Mouse (Mus musculus) liver, embryonic 15.5 days (tissue): ENCODE results near the gene Nphp1. TPM values are rescaled to one million over a fixed set of nuclear protein-coding genes. Genes with fewer than 3 reads are reported as not detected.

Source experiments
- ATAC-seq: fragments of 200-750 bp; cut with Nextera tagmentation; 2 replicates; pipeline ENCODE4 v1.8.0; 2017; ENCODE audit warnings: moderate number of reproducible peaks, mild to moderate bottlenecking, moderate library complexity; ENCODE audit not compliant: insufficient read depth
- H3K27ac ChIP-seq: fragments of 300-500 bp; sonication (generic); replicated peaks from 2 replicates; pipeline ENCODE4 v1.5.1; 2015; ENCODE audit warnings: mild to moderate bottlenecking, inconsistent platforms
- H3K27me3 ChIP-seq: fragments of 300-500 bp; sonication (generic); 2 replicates; pipeline ENCODE4 v1.6.1; 2015; ENCODE audit warnings: mild to moderate bottlenecking, inconsistent platforms
- H3K36me3 ChIP-seq: fragments of 300-500 bp; sonication (generic); replicated peaks from 2 replicates; pipeline ENCODE4 v1.6.1; 2015; ENCODE audit warnings: moderate library complexity, mild to moderate bottlenecking, inconsistent platforms
- H3K4me1 ChIP-seq: fragments of 300-500 bp; sonication (generic); replicated peaks from 2 replicates; pipeline ENCODE4 v1.6.1; 2015; ENCODE audit warnings: inconsistent platforms
- H3K4me2 ChIP-seq: fragments of 300-500 bp; sonication (generic); 2 replicates; pipeline ENCODE4 v1.6.1; 2015; ENCODE audit warnings: moderate library complexity, mild to moderate bottlenecking, inconsistent platforms
- H3K4me3 ChIP-seq: fragments of 300-500 bp; sonication (generic); replicated peaks from 2 replicates; pipeline ENCODE4 v1.5.1; 2015; ENCODE audit warnings: mild to moderate bottlenecking, inconsistent platforms
- H3K9ac ChIP-seq: fragments of 300-500 bp; sonication (generic); 2 replicates; pipeline ENCODE4 v1.6.1; 2015; ENCODE audit warnings: moderate library complexity, mild to moderate bottlenecking, inconsistent platforms
- H3K9me3 ChIP-seq: fragments of 300-500 bp; sonication (generic); replicated peaks from 2 replicates; pipeline ENCODE4 v1.6.1; 2016; ENCODE audit warnings: inconsistent platforms
- WGBS: fragments of 180-500 bp; shearing (Covaris S2); methylation state at CpG from one replicate; pipeline ENCODE4 v1.1.7; 2015; ENCODE audit warnings: mixed read lengths; ENCODE audit not compliant: insufficient replicate concordance; 5-methylcytosine and 5-hydroxymethylcytosine counted together
- polyA plus RNA-seq: library from polyadenylated mRNA; unstranded; fragments of >200 nt; fragmentation: Nextera tagmentation; extraction: Ambion mirVana; gene quantifications from 2 replicates; pipeline ENCODE4 v1.2.1, GENCODE M21; 2015

The Nphp1 gene
- polyA plus RNA-seq, 1 experiment from 2014 or later = 4.6 TPM

GRCm38 (mm10) chr2:127742637-127743036 lies 46.1 kb downstream of the Nphp1 start:
- Histone ChIP-seq H3K4me3 (no peak overlapping the region), H3K27ac (no peak overlapping the region), H3K9me3 (no peaks in the 10 kb centered on the region), H3K4me2 (no peak overlapping the region), H3K9ac (no peak overlapping the region), H3K27me3 (no peaks in the 10 kb centered on the region), H3K36me3 (no peaks in the 10 kb centered on the region), H3K4me1 (no peaks in the 10 kb centered on the region)
- 69% methylated on average over 3 of the region's 3 CpGs for WGBS
- ATAC-seq = no peak

DNA sequence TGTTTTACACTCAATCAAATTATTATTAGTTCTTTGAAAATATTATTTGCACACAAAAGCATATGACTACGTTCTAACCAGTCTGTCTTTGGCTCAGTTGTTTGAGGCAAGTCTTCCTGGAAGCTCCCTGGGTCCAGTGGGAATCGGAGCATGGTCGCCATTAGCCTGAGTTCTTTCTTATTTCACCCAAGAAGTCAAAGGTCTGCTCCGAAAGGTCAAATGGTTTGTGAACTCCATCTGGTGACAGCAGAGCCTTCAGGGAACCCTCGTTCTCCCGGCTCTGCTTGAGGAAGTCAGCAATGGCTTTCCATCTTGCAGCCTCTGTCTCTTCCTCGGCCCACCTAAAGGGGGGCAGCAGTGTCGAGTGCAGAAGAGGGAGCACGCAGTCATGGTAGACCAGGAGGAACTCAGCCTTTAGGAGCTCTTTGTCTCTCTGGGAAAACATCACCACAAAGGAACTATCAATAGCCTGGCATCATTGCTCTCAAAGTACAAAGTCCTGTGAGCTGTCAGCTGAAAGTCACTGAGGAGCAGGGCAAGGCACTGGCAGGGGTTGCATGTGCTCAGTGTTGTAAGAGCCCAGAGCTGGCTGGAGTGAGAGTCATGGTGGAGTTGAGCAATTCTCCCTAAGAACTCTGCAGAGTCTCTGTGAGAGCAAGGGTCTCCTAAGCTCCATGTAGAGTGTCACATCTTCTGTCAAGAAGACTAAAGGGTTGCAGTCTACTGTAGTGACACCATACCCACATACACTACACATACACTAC lies 47.8 kb downstream of the Nphp1 start:
- ATAC-seq = no peak
- 66% methylated on average over 9 of the region's 9 CpGs for WGBS
- H3K36me3 ChIP-seq = no peaks in the 10 kb centered on the region

GRCm38 (mm10) chr2:127737885-127738284 lies 50.8 kb downstream of the Nphp1 start:
- Histone ChIP-seq H3K9me3 (no peaks in the 10 kb centered on the region), H3K36me3 (no peaks in the 10 kb centered on the region), H3K27me3 (no peaks in the 10 kb centered on the region), H3K4me1 (no peaks in the 10 kb centered on the region), H3K27ac (no peak overlapping the region), H3K4me3 (no peak overlapping the region), H3K9ac (no peak overlapping the region), H3K4me2 (no peak overlapping the region)
- WGBS = 56% methylated on average over 3 of the region's 3 CpGs
- no peak for ATAC-seq

More for the DNA sequence above, 47.8 kb downstream of the Nphp1 start:
- H3K4me3 ChIP-seq = no peak overlapping the region
- H3K4me2 ChIP-seq = no peak overlapping the region
- H3K9me3 ChIP-seq = no peaks in the 10 kb centered on the region
- no peaks in the 10 kb centered on the region for H3K27me3 ChIP-seq
- H3K27ac ChIP-seq = no peak overlapping the region
- H3K4me1 ChIP-seq = no peaks in the 10 kb centered on the region
- H3K9ac ChIP-seq = no peak overlapping the region

DNA sequence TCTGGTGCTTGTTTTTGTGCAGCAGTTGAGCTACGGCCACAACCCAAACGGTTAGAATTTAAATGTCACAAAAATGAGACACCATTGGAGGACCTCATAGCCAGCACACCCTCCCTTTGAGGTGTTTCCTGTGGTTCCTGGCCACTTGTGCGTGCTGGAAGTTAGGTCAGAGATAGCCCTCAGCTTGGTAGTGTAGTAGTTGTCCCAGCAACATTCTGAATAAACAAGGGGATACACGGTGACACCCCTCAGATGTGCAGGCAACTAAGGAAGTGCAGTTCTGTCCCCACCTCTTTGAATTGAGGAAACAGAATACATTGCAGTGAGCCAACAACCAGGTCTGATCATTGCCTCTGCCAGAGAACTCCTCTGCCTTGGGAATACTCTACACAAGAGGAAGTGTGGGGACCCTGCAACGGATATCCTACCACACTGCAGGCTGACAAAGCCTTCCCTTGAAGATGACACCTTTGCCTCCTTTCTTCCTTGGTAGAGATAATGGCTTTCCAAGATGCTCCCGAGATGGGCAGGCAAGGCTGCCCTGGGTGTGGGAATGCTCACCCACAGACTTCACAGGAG lies 52.0 kb downstream of the Nphp1 start:
- no peaks in the 10 kb centered on the region for H3K9me3 ChIP-seq
- H3K4me3 ChIP-seq = no peak overlapping the region
- H3K9ac ChIP-seq = no peak overlapping the region
- no peaks in the 10 kb centered on the region for H3K4me1 ChIP-seq
- ATAC-seq = no peak
- H3K27ac ChIP-seq = no peak overlapping the region
- H3K36me3 ChIP-seq = no peaks in the 10 kb centered on the region
- WGBS = 27% methylated on average over 6 of the region's 6 CpGs
- H3K4me2 ChIP-seq = no peak overlapping the region
- no peaks in the 10 kb centered on the region for H3K27me3 ChIP-seq

DNA sequence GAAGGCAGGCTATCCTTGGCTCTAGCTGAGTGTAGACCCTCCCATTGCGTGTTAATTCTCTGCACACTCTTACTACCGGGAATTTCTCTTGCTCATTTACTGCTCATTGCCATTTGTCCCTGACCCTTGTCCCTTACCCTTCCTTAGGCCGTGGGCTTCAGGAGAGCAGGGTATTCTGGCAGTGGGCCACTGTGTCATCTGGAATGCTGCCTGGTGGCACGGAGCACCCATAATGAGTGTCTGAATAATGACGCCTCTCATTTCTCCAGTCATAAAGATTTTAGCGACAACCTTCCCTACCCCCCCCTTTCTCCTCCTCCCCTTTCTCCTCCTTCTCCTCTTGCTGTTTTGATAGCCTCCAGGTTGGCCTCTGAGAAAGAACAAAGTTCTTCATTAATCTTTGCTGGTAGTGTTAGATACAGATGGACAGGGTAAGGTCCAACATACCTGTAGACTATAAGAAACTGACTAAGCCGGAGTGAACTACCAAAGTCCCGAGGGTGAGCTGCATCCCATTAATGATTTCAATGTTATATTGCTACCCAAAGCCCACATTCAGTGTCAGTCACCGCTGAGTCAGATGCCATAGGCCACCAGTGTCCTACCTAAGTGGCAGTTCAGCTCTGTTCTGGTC lies 53.1 kb downstream of the Nphp1 start:
- no peak for ATAC-seq
- Histone ChIP-seq H3K9ac (no peak overlapping the region), H3K4me2 (no peak overlapping the region), H3K4me3 (no peak overlapping the region), H3K27ac (no peak overlapping the region), H3K36me3 (no peaks in the 10 kb centered on the region), H3K27me3 (peaks cover 6% of the 10 kb centered on the region; the same call in 1 of the 2 replicates), H3K9me3 (no peaks in the 10 kb centered on the region), H3K4me1 (no peaks in the 10 kb centered on the region)
- whole genome bisulfite sequencing = 70% methylated on average over 9 of the region's 9 CpGs

- Histone ChIP-seq H3K9ac (no peak overlapping the region), H3K36me3 (no peaks in the 10 kb centered on the region), H3K4me2 (no peak overlapping the region), H3K9me3 (no peaks in the 10 kb centered on the region), H3K27me3 (peaks cover 14% of the 10 kb centered on the region), H3K4me1 (no peaks in the 10 kb centered on the region), H3K27ac (no peak overlapping the region), H3K4me3 (no peak overlapping the region)
- no peak for ATAC-seq
- 38% methylated on average over 5 of the region's 5 CpGs for WGBS
Observed at GRCm38 (mm10) chr2:127734889-127735288, 53.8 kb downstream of the Nphp1 start.

DNA sequence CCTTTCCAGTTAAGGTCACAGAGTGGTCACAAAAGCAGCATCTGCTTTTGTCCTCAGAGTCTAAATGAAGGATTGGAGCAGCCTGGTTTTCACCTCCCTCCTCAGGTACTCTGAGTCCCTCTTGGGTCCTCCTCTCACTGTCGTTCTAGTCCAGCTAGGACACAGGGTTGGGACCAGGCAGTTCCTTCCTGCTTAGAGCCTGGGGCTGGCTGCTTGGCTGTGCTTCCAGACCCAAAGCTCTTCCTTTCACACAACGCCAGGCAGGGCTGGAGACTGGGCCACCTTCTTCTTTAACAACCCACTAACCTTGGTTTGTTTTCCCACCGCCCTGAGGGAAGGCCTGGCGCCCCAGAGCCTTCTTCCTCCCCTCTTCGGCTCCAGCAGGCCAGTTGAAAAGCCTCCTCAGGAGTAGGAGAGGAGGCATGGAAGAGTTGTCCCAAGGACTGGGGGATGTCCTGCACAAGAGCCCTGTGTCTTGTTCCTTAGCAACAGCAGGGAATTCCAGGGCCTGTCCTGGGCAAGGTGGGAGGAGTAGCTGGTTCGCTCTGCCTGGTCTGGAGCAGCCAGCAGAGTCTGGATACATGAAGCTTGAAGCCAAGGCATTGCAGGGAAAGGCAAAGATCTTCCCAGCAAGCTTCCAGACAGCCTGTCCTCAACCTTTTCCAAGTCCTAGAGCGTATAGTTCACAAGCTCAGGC lies 58.2 kb downstream of the Nphp1 start:
- Histone ChIP-seq H3K4me1 (no peaks in the 10 kb centered on the region), H3K36me3 (no peaks in the 10 kb centered on the region), H3K4me3 (no peak overlapping the region), H3K9ac (no peak overlapping the region), H3K27me3 (peaks cover 35% of the 10 kb centered on the region), H3K9me3 (no peaks in the 10 kb centered on the region), H3K27ac (no peak overlapping the region), H3K4me2 (no peak overlapping the region)
- 45% methylated on average over 7 of the region's 7 CpGs for WGBS
- ATAC-seq = no peak

DNA sequence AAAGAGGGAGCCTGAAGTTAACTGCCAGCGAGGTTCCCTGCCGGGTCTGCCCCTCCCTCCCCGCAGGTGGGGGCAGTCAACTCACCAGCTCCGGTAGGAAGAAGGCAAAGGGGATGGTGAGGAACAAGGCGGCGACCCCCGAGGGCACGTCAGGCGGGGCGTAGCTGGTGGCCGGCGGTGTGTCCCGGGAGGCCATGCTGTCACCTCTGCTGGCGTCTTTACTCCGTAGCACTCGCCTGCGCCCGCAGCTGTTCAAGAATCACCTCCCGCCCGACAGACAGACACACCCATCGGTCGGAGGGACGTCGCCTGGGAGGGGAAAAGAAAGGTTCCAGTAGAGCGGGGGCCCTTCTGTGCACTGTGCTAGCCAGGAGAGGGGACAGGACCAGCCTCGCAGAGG lies 59.0 kb downstream of the Nphp1 start, which contains the start of gene Mall:
Mall (minus strand) TSS at position 262 of the 400 bp plus-strand sequence.
- Histone ChIP-seq H3K27me3 (peaks cover 35% of the 10 kb centered on the region), H3K9me3 (no peaks in the 10 kb centered on the region), H3K4me1 (no peaks in the 10 kb centered on the region), H3K4me3 (no peak within 1 kb of the TSS), H3K36me3 (no peaks in the 10 kb centered on the region), H3K27ac (no peak within 1 kb of the TSS), H3K9ac (no peak within 1 kb of the TSS), H3K4me2 (peak within 1 kb of the TSS; percentile 25; the same call in 1 of the 2 replicates)
- ATAC-seq = no peak
- 1% methylated on average over 26 of the region's 26 CpGs for WGBS

DNA sequence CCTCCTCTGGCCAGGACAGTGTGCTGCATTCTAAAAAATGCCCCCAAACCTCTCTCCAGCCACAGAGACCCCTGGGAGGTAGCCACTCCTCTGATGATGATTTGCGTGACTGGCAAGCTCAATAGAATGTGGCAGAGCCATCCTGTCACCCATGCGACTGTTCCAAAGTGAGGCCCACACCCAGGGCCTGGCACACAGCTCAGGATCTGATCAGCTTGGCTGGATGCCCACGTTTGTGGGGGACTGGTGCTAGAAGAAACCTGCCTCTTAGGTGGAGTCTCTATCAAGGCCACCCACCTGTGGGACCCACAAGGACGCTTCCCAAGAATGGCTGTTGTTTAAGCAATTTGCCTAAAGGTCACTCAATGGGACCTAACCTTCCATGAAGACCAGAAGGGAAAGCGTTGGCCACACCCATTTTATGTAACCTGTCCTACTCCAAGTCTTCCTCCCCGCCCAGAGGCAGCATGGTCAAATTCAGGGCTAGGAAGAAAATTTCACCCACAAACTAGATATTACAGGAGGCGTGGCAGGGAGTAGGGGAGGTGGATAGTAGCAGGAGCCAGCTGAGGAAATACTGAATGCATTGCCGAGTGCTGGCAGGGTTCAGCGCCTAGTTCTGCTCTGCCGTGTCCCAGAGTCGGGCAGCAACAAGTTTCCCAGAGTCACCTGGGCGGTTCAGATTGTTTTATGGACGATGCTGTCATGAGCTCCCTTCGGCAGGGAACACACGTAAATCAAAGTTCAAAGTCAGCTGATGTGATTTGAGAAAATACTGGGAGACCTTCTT lies 59.8 kb downstream of the Nphp1 start:
- Histone ChIP-seq H3K9me3 (no peaks in the 10 kb centered on the region), H3K36me3 (no peaks in the 10 kb centered on the region), H3K4me3 (no peak overlapping the region), H3K27ac (no peak overlapping the region), H3K4me1 (no peaks in the 10 kb centered on the region), H3K4me2 (no peak overlapping the region), H3K27me3 (peaks cover 35% of the 10 kb centered on the region), H3K9ac (no peak overlapping the region)
- no peak for ATAC-seq
- 36% methylated on average over 15 of the region's 15 CpGs for WGBS

- no peaks in the 10 kb centered on the region for H3K9me3 ChIP-seq
- H3K4me2 ChIP-seq = no peak overlapping the region
- no peak overlapping the region for H3K4me3 ChIP-seq
- no peak for ATAC-seq
- no peak overlapping the region for H3K27ac ChIP-seq
- WGBS = 44% methylated on average over 6 of the region's 6 CpGs
- no peak overlapping the region for H3K9ac ChIP-seq
- H3K27me3 ChIP-seq = peaks cover 35% of the 10 kb centered on the region
- no peaks in the 10 kb centered on the region for H3K4me1 ChIP-seq
- H3K36me3 ChIP-seq = no peaks in the 10 kb centered on the region
Observed at GRCm38 (mm10) chr2:127728146-127728545, 60.6 kb downstream of the Nphp1 start.
